Mouse (Mus musculus) thymus, adult 18-20 months (tissue): ENCODE measurements around the gene Cdh23.

Experiments used
- DNase-seq, 2 experiments: peaks; one replicate each; pipeline ENCODE4 v3.0.0; 2022; ENCODE audit warnings: mixed read lengths in 2 of 2

Gene Cdh23

GRCm38 (mm10) chr10:60310629-60311028, 385.7 kb downstream of the Cdh23 start:
- DNase-seq, result no peak

GRCm38 (mm10) chr10:60304854-60305628, 391.2 kb downstream of the Cdh23 start:
- peak in 1 of 2 experiments; percentile 56 for DNase-seq

- no peak for DNase-seq
Observed at GRCm38 (mm10) chr10:60303419-60303818, 392.9 kb downstream of the Cdh23 start.

GRCm38 (mm10) chr10:60299636-60300035, 396.7 kb downstream of the Cdh23 start:
- DNase-seq, result no peak

GRCm38 (mm10) chr10:60296027-60296426, 400.3 kb downstream of the Cdh23 start:
- no peak for DNase-seq

GRCm38 (mm10) chr10:60295356-60295755, 400.9 kb downstream of the Cdh23 start:
- no peak for DNase-seq

GRCm38 (mm10) chr10:60294621-60295020, 401.7 kb downstream of the Cdh23 start:
- DNase-seq, result no peak

GRCm38 (mm10) chr10:60292209-60292608, 404.1 kb downstream of the Cdh23 start:
- DNase-seq, result no peak

GRCm38 (mm10) chr10:60290739-60291110, 405.6 kb downstream of the Cdh23 start:
- DNase-seq, result no peak

- DNase-seq, result no peak
Observed at GRCm38 (mm10) chr10:60290026-60290738, 406.1 kb downstream of the Cdh23 start.

GRCm38 (mm10) chr10:60289216-60289615, 407.1 kb downstream of the Cdh23 start:
- no peak for DNase-seq

- no peak for DNase-seq
Observed at GRCm38 (mm10) chr10:60287726-60288125, 408.6 kb downstream of the Cdh23 start.

- DNase-seq, result no peak
Observed at GRCm38 (mm10) chr10:60287161-60287560, 409.1 kb downstream of the Cdh23 start.

GRCm38 (mm10) chr10:60286546-60286945, 409.7 kb downstream of the Cdh23 start:
- no peak for DNase-seq

GRCm38 (mm10) chr10:60285676-60286372, 410.5 kb downstream of the Cdh23 start:
- no peak for DNase-seq

- DNase-seq, result no peak
Observed at GRCm38 (mm10) chr10:60285183-60285582, 411.1 kb downstream of the Cdh23 start.

GRCm38 (mm10) chr10:60284676-60285111, 411.6 kb downstream of the Cdh23 start:
- DNase-seq, result peak; percentile 74 to 88

GRCm38 (mm10) chr10:60284248-60284647, 412.0 kb downstream of the Cdh23 start:
- DNase-seq, result no peak

- no peak for DNase-seq
Observed at GRCm38 (mm10) chr10:60282116-60283014, 413.9 kb downstream of the Cdh23 start.

GRCm38 (mm10) chr10:60281571-60282050, 414.7 kb downstream of the Cdh23 start:
- no peak for DNase-seq

GRCm38 (mm10) chr10:60280353-60280752, 415.9 kb downstream of the Cdh23 start:
- DNase-seq, result no peak

GRCm38 (mm10) chr10:60279941-60280301, 416.4 kb downstream of the Cdh23 start:
- no peak for DNase-seq
